Mouse (Mus musculus) gastrocnemius, adult 18-20 months (tissue): ENCODE data around the gene Becn1. TPM values are rescaled to one million over a fixed set of nuclear protein-coding genes. Genes with fewer than 3 reads are reported as not detected.
A peak's percentile ranks its signal among the peaks of the same experiment; 100 is the strongest.
"Not testable (repeated sequence)": the region's sequence is repeated elsewhere in the genome, so short reads cannot be mapped to it uniquely, and the experiment has no call there.

Source experiments
- DNase-seq: peaks from one replicate; pipeline ENCODE4 v3.0.0; 2021; ENCODE audit warnings: low spot score
- long read RNA-seq, 2 experiments: library from polyadenylated mRNA; stranded (forward); transcript quantifications; one replicate each; pipeline ENCODE4 v2.0.0; 2021
- total RNA-seq, 2 experiments: library from RNA; stranded (reverse); gene quantifications; 2 replicates each; pipeline ENCODE4 v1.2.3; 2021

The Becn1 gene
- 10 to 100 TPM; 85.6 to 95.6 TPM for total RNA-seq
- long read RNA-seq, experiment 1, full-length matches to known transcripts: 113 of 122 reads
- long read RNA-seq, experiment 1, partial matches to known transcripts: 5 of 122 reads
- long read RNA-seq, experiment 1, other reads (novel, unspliced or antisense): 4 of 122 reads
- long read RNA-seq, experiment 2, full-length matches to known transcripts: 93 of 108 reads
- long read RNA-seq, experiment 2, partial matches to known transcripts: 7 of 108 reads
- long read RNA-seq, experiment 2, other reads (novel, unspliced or antisense): 8 of 108 reads

GRCm38 (mm10) chr11:101302004-101302798 lies at the start of gene Becn1:
TSS of gene Becn1 (minus strand) at chr11:101302286.
- DNase-seq: peak; percentile 96

GRCm38 (mm10) chr11:101351721-101352111 lies 49.6 kb upstream of the Becn1 start:
- no peak for DNase-seq

GRCm38 (mm10) chr11:101351100-101351720 lies 49.1 kb upstream of the Becn1 start:
- no peak for DNase-seq

- no peak for DNase-seq
These were observed 47.1 kb upstream of the Becn1 start for GRCm38 (mm10) chr11:101349216-101349615.

- no peak for DNase-seq
These were observed 46.7 kb upstream of the Becn1 start for GRCm38 (mm10) chr11:101348774-101349173.

- no peak for DNase-seq
These were observed 45.1 kb upstream of the Becn1 start for GRCm38 (mm10) chr11:101347083-101347775.

GRCm38 (mm10) chr11:101338123-101338760 lies 36.2 kb upstream of the Becn1 start:
- no peak for DNase-seq

GRCm38 (mm10) chr11:101335685-101336084 lies 33.6 kb upstream of the Becn1 start:
- no peak for DNase-seq

GRCm38 (mm10) chr11:101334516-101334915 lies 32.4 kb upstream of the Becn1 start:
- no peak for DNase-seq

GRCm38 (mm10) chr11:101334023-101334422 lies 31.9 kb upstream of the Becn1 start:
- no peak for DNase-seq

GRCm38 (mm10) chr11:101332537-101332936 lies 30.5 kb upstream of the Becn1 start:
- DNase-seq: peak; percentile 32

- DNase-seq: not testable (repeated sequence)
These were observed 28.9 kb upstream of the Becn1 start for GRCm38 (mm10) chr11:101330961-101331360.

- DNase-seq: peak; percentile 48
These were observed 28.4 kb upstream of the Becn1 start, which contains the start of gene Aoc3 for GRCm38 (mm10) chr11:101330371-101330924. TSS of gene Aoc3 (plus strand) at chr11:101330605.

GRCm38 (mm10) chr11:101328941-101329635 lies 27.0 kb upstream of the Becn1 start:
- DNase-seq: peak; percentile 26

GRCm38 (mm10) chr11:101327311-101327710 lies 25.2 kb upstream of the Becn1 start:
- DNase-seq: no peak

GRCm38 (mm10) chr11:101326147-101326546 lies 24.1 kb upstream of the Becn1 start:
- no peak for DNase-seq

- not testable (repeated sequence) for DNase-seq
These were observed 23.1 kb upstream of the Becn1 start for GRCm38 (mm10) chr11:101325201-101325600.

- DNase-seq: no peak
These were observed 22.7 kb upstream of the Becn1 start, which contains the start of gene Aoc2 for GRCm38 (mm10) chr11:101324763-101325162. TSS of gene Aoc2 (plus strand) at chr11:101325063.

GRCm38 (mm10) chr11:101323609-101324008 lies 21.5 kb upstream of the Becn1 start:
- DNase-seq: peak; percentile 69

GRCm38 (mm10) chr11:101316501-101316917 lies 14.4 kb upstream of the Becn1 start:
- peak; percentile 13 for DNase-seq
